ENCODE assay signal across 23 mouse cellular contexts in genomic region chr19:45579416-45579815, GRCm38 (mm10). TPM values are rescaled to one million over a fixed set of nuclear protein-coding genes. Genes with fewer than 3 reads are reported as not detected.
DNase-seq lines count a peak whose midpoint lies in the region; ATAC-seq lines count a peak whose summit lies in the region.
"Had no signal": no experiment of that assay in that cellular context is flagged by ENCODE, and none has a peak within 500 bp of the region (broad histone marks: within the 10 kb centered on the region; RNA-seq: fewer than 3 reads in every experiment).

No protein-coding gene starts in this region.

- H3K36me3 ChIP-seq in forebrain, embryonic 10.5 days (replicated peaks): peaks cover 49% of the 10 kb centered on the region
- no peaks in the 10 kb centered on the region; the same call in 1 of the 2 replicates for H3K36me3 ChIP-seq in forebrain, embryonic 11.5 days (ENCODE audit: control insufficient read depth, insufficient read depth, low read length)
- peaks cover 20% of the 10 kb centered on the region for H3K36me3 ChIP-seq in hindbrain, embryonic 14.5 days (replicated peaks; ENCODE audit: control insufficient read depth, insufficient read depth)
- H3K36me3 ChIP-seq in hindbrain, embryonic 11.5 days (ENCODE audit: control insufficient read depth, insufficient read depth, low read length): 0 out of 2 replicates have a peak, but pooled peaks cover 2% of the 10 kb centered on the region
- peaks cover 28% of the 10 kb centered on the region for H3K36me3 ChIP-seq in neural tube, embryonic 15.5 days

- DNase-seq in forebrain, embryonic 10.5 days (ENCODE audit: extremely low spot score, low spot score): no peak
- no peak for DNase-seq in forebrain, embryonic 11.5 days (ENCODE audit: low spot score)
- no peak for DNase-seq in hindbrain, embryonic 14.5 days (ENCODE audit: low spot score)
- DNase-seq in hindbrain, embryonic 11.5 days (ENCODE audit: low spot score): no peak
- peak; percentile 62 to 69 for DNase-seq in adrenal gland, postnatal 36 days
- DNase-seq in heart, postnatal 4 days: peak; percentile 28
- no peak for DNase-seq in thymus, postnatal 10 days (ENCODE audit: low spot score in 2 of 2)
- DNase-seq: cerebellum, adult 11 months; cerebellum, postnatal 36 days; kidney, adult 18-20 months; layer of hippocampus, postnatal 36 days; right cerebral cortex, postnatal 14 days; spleen, adult 18-20 months had no signal

- WGBS in forebrain, embryonic 10.5 days: 91% methylated on average over 7 of the region's 7 CpGs
- 89% methylated on average over 7 of the region's 7 CpGs for WGBS in forebrain, embryonic 11.5 days
- 88% methylated on average over 7 of the region's 7 CpGs for WGBS in hindbrain, embryonic 14.5 days
- 93% methylated on average over 7 of the region's 7 CpGs for WGBS in hindbrain, embryonic 11.5 days
- 91% methylated on average over 7 of the region's 7 CpGs for WGBS in neural tube, embryonic 15.5 days

- peaks cover 100% of the 10 kb centered on the region for H3K27me3 ChIP-seq in forebrain, embryonic 10.5 days (ENCODE audit: poor library complexity, severe bottlenecking)
- peaks cover 21% of the 10 kb centered on the region for H3K27me3 ChIP-seq in forebrain, embryonic 11.5 days (ENCODE audit: control insufficient read depth, insufficient read depth, low read length)
- H3K27me3 ChIP-seq in hindbrain, embryonic 14.5 days (ENCODE audit: control insufficient read depth, insufficient read depth, low read length): no peaks in the 10 kb centered on the region
- H3K27me3 ChIP-seq in hindbrain, embryonic 11.5 days (ENCODE audit: control insufficient read depth, insufficient read depth, low read length): peaks cover 4% of the 10 kb centered on the region
- H3K27me3 ChIP-seq in neural tube, embryonic 15.5 days (replicated peaks): no peaks in the 10 kb centered on the region
- H3K27me3 ChIP-seq: embryonic facial prominence, embryonic 15.5 days; limb, embryonic 15.5 days; liver, embryonic 15.5 days had no signal

- no peak for ATAC-seq in forebrain, embryonic 11.5 days (replicated peaks; ENCODE audit: low FRiP score)
- no peak for ATAC-seq in hindbrain, embryonic 14.5 days (ENCODE audit: low FRiP score)
- ATAC-seq in hindbrain, embryonic 11.5 days (ENCODE audit: low FRiP score): no peak
- no peak for ATAC-seq in neural tube, embryonic 15.5 days (ENCODE audit: low FRiP score)
- ATAC-seq: activated CD4-positive, CD25-positive, alpha-beta regulatory T cell, adult 4 months had no signal

- H3K4me2 ChIP-seq in forebrain, embryonic 11.5 days (ENCODE audit: low read depth, low read length, severe bottlenecking): no peak overlapping the region
- no peak overlapping the region for H3K4me2 ChIP-seq in hindbrain, embryonic 14.5 days (replicated peaks)
- H3K4me2 ChIP-seq in hindbrain, embryonic 11.5 days (replicated peaks; ENCODE audit: low read depth, low read length): no peak overlapping the region
- H3K4me2 ChIP-seq in neural tube, embryonic 15.5 days: no peak overlapping the region
- H3K4me2 ChIP-seq: embryonic facial prominence, embryonic 15.5 days; limb, embryonic 15.5 days; liver, embryonic 15.5 days; neural tube, embryonic 13.5 days had no signal

- peak overlapping the region; percentile 20; the same call in 1 of the 2 replicates for H3K27ac ChIP-seq in forebrain, embryonic 10.5 days
- no peak overlapping the region for H3K27ac ChIP-seq in forebrain, embryonic 11.5 days (ENCODE audit: low read depth, low read length)
- H3K27ac ChIP-seq in hindbrain, embryonic 14.5 days: 0 out of 2 replicates have a peak overlapping the region, but pooled peaks have one; percentile 14
- H3K27ac ChIP-seq in hindbrain, embryonic 11.5 days (ENCODE audit: low read depth, low read length): no peak overlapping the region
- no peak overlapping the region for H3K27ac ChIP-seq in neural tube, embryonic 15.5 days (replicated peaks)
- H3K27ac ChIP-seq: embryonic facial prominence, embryonic 15.5 days; kidney, postnatal 0 days; limb, embryonic 15.5 days; liver, embryonic 15.5 days; macrophage; midbrain, embryonic 12.5 days; neural tube, embryonic 13.5 days had no signal

- H3K4me3 ChIP-seq in forebrain, embryonic 10.5 days: no peak overlapping the region
- H3K4me3 ChIP-seq in forebrain, embryonic 11.5 days (ENCODE audit: low read depth, low read length): no peak overlapping the region
- no peak overlapping the region for H3K4me3 ChIP-seq in hindbrain, embryonic 14.5 days (replicated peaks; ENCODE audit: low read length)
- H3K4me3 ChIP-seq in hindbrain, embryonic 11.5 days (ENCODE audit: low read depth, low read length): no peak overlapping the region
- H3K4me3 ChIP-seq in neural tube, embryonic 15.5 days (replicated peaks): no peak overlapping the region
- H3K4me3 ChIP-seq: embryonic facial prominence, embryonic 15.5 days; limb, embryonic 15.5 days; liver, embryonic 15.5 days; midbrain, embryonic 12.5 days; neural tube, embryonic 13.5 days had no signal

- H3K9me3 ChIP-seq in forebrain, embryonic 10.5 days: peaks cover 3% of the 10 kb centered on the region; the same call in 1 of the 2 replicates
- H3K9me3 ChIP-seq in forebrain, embryonic 11.5 days (ENCODE audit: control insufficient read depth, low read length): no peaks in the 10 kb centered on the region; the same call in 1 of the 2 replicates
- no peaks in the 10 kb centered on the region for H3K9me3 ChIP-seq in hindbrain, embryonic 14.5 days (ENCODE audit: control insufficient read depth, low read length)
- H3K9me3 ChIP-seq in hindbrain, embryonic 11.5 days (ENCODE audit: control insufficient read depth, low read length): no peaks in the 10 kb centered on the region
- H3K9me3 ChIP-seq in neural tube, embryonic 15.5 days (replicated peaks): no peaks in the 10 kb centered on the region
- H3K9me3 ChIP-seq: embryonic facial prominence, embryonic 15.5 days; G1E; limb, embryonic 15.5 days; liver, embryonic 15.5 days; midbrain, embryonic 12.5 days; neural tube, embryonic 13.5 days had no signal

- H3K9ac ChIP-seq in forebrain, embryonic 11.5 days (ENCODE audit: low read length): no peak overlapping the region
- H3K9ac ChIP-seq in hindbrain, embryonic 14.5 days: no peak overlapping the region
- no peak overlapping the region for H3K9ac ChIP-seq in hindbrain, embryonic 11.5 days (ENCODE audit: low read depth, low read length)
- no peak overlapping the region for H3K9ac ChIP-seq in neural tube, embryonic 15.5 days (replicated peaks)
- H3K9ac ChIP-seq: embryonic facial prominence, embryonic 15.5 days; limb, embryonic 15.5 days; liver, embryonic 15.5 days; midbrain, embryonic 12.5 days; neural tube, embryonic 13.5 days had no signal

- H3K4me1 ChIP-seq in forebrain, embryonic 10.5 days: peaks cover 84% of the 10 kb centered on the region
- H3K4me1 ChIP-seq in forebrain, embryonic 11.5 days (replicated peaks; ENCODE audit: control insufficient read depth, insufficient read depth, low read length): peaks cover 15% of the 10 kb centered on the region
- H3K4me1 ChIP-seq in hindbrain, embryonic 14.5 days (replicated peaks; ENCODE audit: control insufficient read depth, insufficient read depth, low read length): peaks cover 11% of the 10 kb centered on the region
- peaks cover 12% of the 10 kb centered on the region; the same call in 1 of the 2 replicates for H3K4me1 ChIP-seq in hindbrain, embryonic 11.5 days (replicated peaks; ENCODE audit: control insufficient read depth, insufficient read depth, low read length)
- peaks cover 29% of the 10 kb centered on the region for H3K4me1 ChIP-seq in neural tube, embryonic 15.5 days

RNA-seq across cellular contexts. Expression of gene Gm17018, which starts 19.0 kb away (rescaled TPM):
- polyA plus RNA-seq in forebrain, embryonic 10.5 days (2016; fragmentation: Nextera tagmentation; extraction: Ambion mirVana): 52.1 and 53.5 TPM in 2 replicates
- polyA plus RNA-seq in forebrain, embryonic 11.5 days (2014; fragmentation: Nextera tagmentation; extraction: Ambion mirVana): 49.7 and 53.9 TPM in 2 replicates
- 75.5 and 87.4 TPM in 2 replicates for polyA plus RNA-seq in hindbrain, embryonic 14.5 days (2014; fragmentation: Nextera tagmentation; extraction: Ambion mirVana)
- polyA plus RNA-seq in hindbrain, embryonic 11.5 days (2014; fragmentation: Nextera tagmentation; extraction: Ambion mirVana): 62.7 and 63.4 TPM in 2 replicates
- 10 to 100 TPM; 30.3 to 30.5 TPM for total RNA-seq in adrenal gland, postnatal 36 days (2021)
- total RNA-seq in heart, postnatal 4 days (2021): 10 to 100 TPM; 17.2 to 22.8 TPM
- polyA plus RNA-seq in neural tube, embryonic 15.5 days (2015; fragmentation: Nextera tagmentation; extraction: Ambion mirVana): 76.7 and 80.3 TPM in 2 replicates

RNA-seq across cellular contexts. Expression of gene Poll, which starts 19.1 kb away (rescaled TPM):
- 25.7 and 26.6 TPM in 2 replicates for polyA plus RNA-seq in forebrain, embryonic 10.5 days (2016; fragmentation: Nextera tagmentation; extraction: Ambion mirVana)
- 22.6 and 24.0 TPM in 2 replicates for polyA plus RNA-seq in forebrain, embryonic 11.5 days (2014; fragmentation: Nextera tagmentation; extraction: Ambion mirVana)
- 9.7 and 12.3 TPM in 2 replicates for polyA plus RNA-seq in hindbrain, embryonic 14.5 days (2014; fragmentation: Nextera tagmentation; extraction: Ambion mirVana)
- polyA plus RNA-seq in hindbrain, embryonic 11.5 days (2014; fragmentation: Nextera tagmentation; extraction: Ambion mirVana): 14.1 and 16.4 TPM in 2 replicates
- total RNA-seq in adrenal gland, postnatal 36 days (2021): 10 to 100 TPM; 10.8 to 13.9 TPM
- 1 to 10 TPM; 8.1 to 8.5 TPM for total RNA-seq in heart, postnatal 4 days (2021)
- polyA plus RNA-seq in neural tube, embryonic 15.5 days (2015; fragmentation: Nextera tagmentation; extraction: Ambion mirVana): 11.0 and 11.6 TPM in 2 replicates

Comparison
In these comparisons a context has a peak if more than half of its experiments do, and no peak if none do; other contexts are left out.
1. H3K27ac ChIP-seq: peak in forebrain, embryonic 10.5 days (single experiment) and hindbrain, embryonic 14.5 days (single experiment); none in forebrain, embryonic 11.5 days (single experiment), hindbrain, embryonic 11.5 days (single experiment) and neural tube, embryonic 15.5 days (single experiment).
2. DNase-seq: peak in adrenal gland, postnatal 36 days (2 of 2) and heart, postnatal 4 days (single experiment); none in forebrain, embryonic 10.5 days (single experiment), forebrain, embryonic 11.5 days (single experiment), hindbrain, embryonic 14.5 days (single experiment), hindbrain, embryonic 11.5 days (single experiment) and thymus, postnatal 10 days (0 of 2).